Mouse (Mus musculus) liver, postnatal 0 days (tissue): Measurements from ENCODE around the gene Fut9.

Experiments used
- CTCF ChIP-seq: sonication (generic); IDR thresholded peaks from 2 replicates; pipeline ENCODE4 v1.5.1; 2016; ENCODE audit warnings: antibody characterized with exemption, low read depth
- EP300 ChIP-seq: IDR thresholded peaks from 2 replicates; pipeline ENCODE4 v1.6.1; 2016; ENCODE audit warnings: antibody characterized with exemption, low read depth, mild to moderate bottlenecking

GRCm38 (mm10) chr4:25796149-25796548 lies 3.9 kb downstream of the Fut9 start:
- TF ChIP-seq CTCF (no peak), EP300 (no peak)
